Mouse (Mus musculus) cerebral cortex, adult 2 months (tissue): ENCODE measurements around the gene Nr2f1.

Experiments used
- WGBS: fragments of 180-500 bp; shearing (Covaris S2); methylation state at CpG from one replicate; pipeline ENCODE4 v1.1.7; 2018; 5-methylcytosine and 5-hydroxymethylcytosine counted together

The Nr2f1 gene

DNA sequence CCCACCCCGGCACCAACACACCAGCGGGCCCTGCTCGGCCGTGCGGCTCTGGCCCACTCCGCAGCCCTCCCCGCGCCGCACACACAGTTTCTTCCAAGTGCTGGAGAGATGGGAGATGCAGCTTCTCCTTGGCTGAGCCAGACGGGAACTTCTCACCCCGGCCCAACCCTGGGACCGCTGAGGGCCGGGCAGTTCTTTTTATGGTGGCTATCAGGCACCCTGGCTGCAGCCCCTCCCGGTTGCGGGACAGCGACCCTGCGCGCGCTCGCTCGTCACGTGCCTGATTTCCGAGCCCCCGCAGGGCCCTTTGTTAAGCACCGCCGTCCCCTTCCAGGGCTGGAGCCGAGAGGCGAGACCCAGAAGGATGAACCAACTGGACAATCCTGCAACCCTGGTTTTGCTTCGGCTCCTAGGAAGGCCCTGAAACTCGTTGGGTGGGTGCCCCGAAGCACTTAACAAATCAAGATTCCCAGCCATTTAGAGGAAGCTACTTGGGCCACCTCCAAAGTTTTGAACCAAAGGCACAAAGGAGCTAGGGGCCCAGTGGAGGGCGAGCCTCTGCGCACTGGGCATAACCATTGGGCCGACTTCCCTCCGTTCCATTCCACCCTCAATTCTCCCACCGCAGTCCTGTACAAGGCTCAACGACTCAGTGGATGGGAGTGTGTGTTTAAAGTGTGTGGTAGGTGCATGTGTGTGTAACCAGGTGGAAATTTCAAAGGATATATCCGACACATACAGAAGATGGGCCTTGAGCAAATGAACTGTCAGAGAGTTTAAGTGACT lies 20.1 kb downstream of the Nr2f1 start:
- 19% methylated on average over 38 of the region's 38 CpGs for WGBS

GRCm38 (mm10) chr13:78178771-78179170 lies 20.8 kb downstream of the Nr2f1 start:
- 33% methylated on average over 5 of the region's 5 CpGs for WGBS

- 54% methylated on average over 1 of the region's 1 CpGs for WGBS
Measured at GRCm38 (mm10) chr13:78178021-78178420, 21.5 kb downstream of the Nr2f1 start.

- 63% methylated on average over 5 of the region's 5 CpGs for WGBS
Measured at GRCm38 (mm10) chr13:78177381-78177950, 22.1 kb downstream of the Nr2f1 start.

DNA sequence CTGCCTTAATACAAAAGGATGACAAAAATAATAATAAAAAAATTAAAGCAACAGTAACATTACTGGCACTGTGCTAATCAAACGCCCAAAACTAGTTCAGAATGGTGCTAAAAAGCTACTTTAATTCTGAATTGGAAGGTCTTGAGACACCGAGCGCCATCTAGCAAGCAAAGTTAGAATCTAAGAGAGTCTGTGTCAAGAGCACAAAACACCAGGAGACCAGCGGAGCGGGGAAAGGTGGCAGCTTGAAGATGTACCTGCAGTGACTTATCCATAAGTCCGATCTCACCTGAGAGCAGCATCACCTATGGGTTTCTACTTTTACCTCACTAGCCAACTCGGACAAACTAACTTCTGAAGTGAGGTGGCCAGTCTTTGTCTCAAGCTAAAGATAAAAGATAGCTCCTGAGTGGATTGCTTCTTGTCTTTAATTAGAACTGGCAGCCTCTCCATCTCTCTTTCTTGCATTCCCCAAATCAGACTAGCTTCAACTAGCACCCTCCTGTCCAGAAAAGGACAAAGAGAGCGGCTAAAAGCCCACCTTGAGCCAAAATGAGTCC lies 23.7 kb downstream of the Nr2f1 start:
- WGBS, result 11% methylated on average over 8 of the region's 8 CpGs

- 62% methylated on average over 1 of the region's 1 CpGs for WGBS
Measured at GRCm38 (mm10) chr13:78174891-78175290, 24.7 kb downstream of the Nr2f1 start.

- 41% methylated on average over 3 of the region's 3 CpGs for WGBS
Measured at GRCm38 (mm10) chr13:78174191-78174590, 25.4 kb downstream of the Nr2f1 start.

- WGBS, result 40% methylated on average over 3 of the region's 3 CpGs
Measured at GRCm38 (mm10) chr13:78172861-78173260, 26.7 kb downstream of the Nr2f1 start.

GRCm38 (mm10) chr13:78171984-78172636 lies 27.4 kb downstream of the Nr2f1 start:
- WGBS, result 12% methylated on average over 17 of the region's 17 CpGs

GRCm38 (mm10) chr13:78171320-78171719 lies 28.2 kb downstream of the Nr2f1 start:
- 31% methylated on average over 15 of the region's 15 CpGs for WGBS

DNA sequence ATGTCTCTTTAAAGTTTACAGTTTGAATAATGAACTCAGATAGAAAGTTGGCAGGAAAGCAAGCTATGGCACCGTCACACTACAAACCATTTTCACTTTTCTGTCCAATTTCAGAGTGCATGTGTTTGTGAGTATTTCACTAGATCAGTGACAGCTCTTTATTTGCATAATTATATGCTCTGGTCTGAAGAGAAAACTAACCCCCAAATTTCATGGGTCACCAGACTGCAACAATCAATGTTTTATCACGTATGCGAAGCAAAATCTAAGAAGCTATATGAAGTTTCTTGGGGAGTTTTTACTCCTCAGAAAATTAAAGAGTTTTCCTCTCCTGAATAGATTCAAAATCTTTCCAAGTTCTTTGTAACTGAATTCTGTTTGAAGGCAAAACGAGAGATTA lies 31.4 kb downstream of the Nr2f1 start:
- 67% methylated on average over 4 of the region's 4 CpGs for WGBS

DNA sequence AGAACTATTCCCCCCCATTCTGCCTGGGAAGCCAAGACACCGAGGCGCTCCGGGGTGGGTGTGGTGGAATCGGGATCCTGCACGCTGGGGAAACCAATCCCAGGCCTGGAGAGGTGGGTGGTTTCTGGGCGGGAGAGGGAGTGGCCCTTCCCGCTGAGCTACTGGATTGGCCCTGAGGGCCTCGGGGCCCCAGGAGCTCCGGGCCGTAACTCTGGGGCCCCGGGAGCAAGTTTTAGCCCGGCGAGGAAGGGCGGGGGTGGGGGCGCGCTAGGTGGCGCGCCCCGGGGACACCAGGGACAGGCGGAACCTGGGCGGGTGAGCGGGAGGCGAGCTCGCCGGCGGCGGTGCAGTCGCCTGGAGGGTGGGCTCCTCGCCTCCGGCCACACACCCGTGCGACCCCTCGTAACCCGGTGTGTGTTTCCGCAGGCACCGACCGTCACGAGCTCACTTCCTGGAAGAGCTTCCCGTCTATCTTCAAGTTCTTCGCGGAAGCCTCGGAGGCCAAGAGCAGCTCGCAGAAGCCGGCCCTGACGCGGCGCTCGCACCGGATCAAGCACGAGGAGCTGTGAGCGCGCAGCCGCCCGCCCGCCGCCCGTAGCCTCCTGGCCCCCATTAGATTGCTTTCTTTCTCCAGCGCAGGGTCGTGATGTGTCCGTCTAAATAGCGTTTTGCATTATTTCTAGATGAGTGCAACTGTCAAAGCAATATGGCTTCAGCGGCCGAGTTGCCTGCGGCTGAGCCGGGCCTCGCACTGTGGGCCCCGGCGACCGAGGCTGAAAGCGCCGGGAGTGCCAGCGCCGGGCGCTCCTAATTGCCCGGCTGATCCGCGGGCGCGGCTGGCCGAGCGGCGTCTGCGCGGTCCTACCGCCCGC lies 36.2 kb downstream of the Nr2f1 start:
- WGBS, result under 1% methylated on average over 86 of the region's 86 CpGs

DNA sequence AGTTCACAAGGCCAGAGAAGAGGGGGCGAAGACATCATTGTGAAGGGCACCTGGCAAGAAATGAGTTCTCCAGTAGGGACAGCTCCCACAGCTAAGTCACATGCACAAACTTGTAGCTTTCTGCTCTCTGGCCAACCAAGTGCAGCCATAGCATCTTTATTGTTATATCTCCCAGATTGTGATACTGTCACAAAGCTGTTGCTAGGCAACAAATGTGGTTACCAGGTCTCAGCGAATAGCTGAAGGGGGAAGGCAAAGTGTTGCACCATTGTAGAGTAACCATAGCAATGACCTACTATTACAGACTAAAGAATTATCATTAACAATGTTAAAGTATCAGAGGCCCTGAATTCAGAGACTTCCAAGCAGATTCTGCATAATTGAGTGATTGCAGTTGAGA lies 37.4 kb downstream of the Nr2f1 start:
- WGBS, result 46% methylated on average over 2 of the region's 2 CpGs

GRCm38 (mm10) chr13:78157465-78157864 lies 42.1 kb downstream of the Nr2f1 start:
- 91% methylated on average over 5 of the region's 5 CpGs for WGBS
